Mouse (Mus musculus) v-Abl transformed pro-B cells (cell line): ENCODE measurements around the gene Vmn1r191.
"Not testable (repeated sequence)": the region's sequence is repeated elsewhere in the genome, so short reads cannot be mapped to it uniquely, and the experiment has no call there.

ENCODE experiments used
- in situ Hi-C, 2 experiments: fragments of 400-800 bp; cut with MboI; formaldehyde crosslinking; loops; one replicate each; pipeline ENCODE4 v1.15.1; 2025; ENCODE audit not compliant: unreplicated experiment in 2 of 2

The Vmn1r191 gene

DNA sequence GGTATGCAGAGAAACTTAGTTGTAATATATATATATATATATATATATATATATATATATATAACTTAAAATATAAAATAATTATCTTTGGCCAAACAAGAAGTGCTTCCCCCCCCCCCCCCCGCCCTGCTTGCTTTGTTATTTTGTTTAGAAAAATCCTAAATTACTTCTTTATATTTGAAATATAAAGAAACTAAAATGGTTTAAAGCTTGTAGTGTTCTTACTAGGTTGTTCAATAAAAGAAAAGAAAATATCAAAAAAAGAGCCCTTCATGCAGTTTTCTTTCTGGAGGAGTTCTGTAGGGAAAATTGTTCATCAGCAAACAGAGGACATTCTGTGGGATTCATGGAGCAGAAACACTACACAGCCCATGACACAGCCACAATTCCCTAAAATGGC is at the start of gene Vmn1r191:
Vmn1r191 (minus strand) TSS at position 101 of the 400 bp plus-strand sequence.
- in situ Hi-C loops: no loop called here

- in situ Hi-C loops: not testable (repeated sequence)
Observed at GRCm38 (mm10) chr13:22223060-22223459, 39.3 kb upstream of the Vmn1r191 start, which contains the start of gene Vmn1r193. Vmn1r193 (minus strand) TSS chr13:22223160.

DNA sequence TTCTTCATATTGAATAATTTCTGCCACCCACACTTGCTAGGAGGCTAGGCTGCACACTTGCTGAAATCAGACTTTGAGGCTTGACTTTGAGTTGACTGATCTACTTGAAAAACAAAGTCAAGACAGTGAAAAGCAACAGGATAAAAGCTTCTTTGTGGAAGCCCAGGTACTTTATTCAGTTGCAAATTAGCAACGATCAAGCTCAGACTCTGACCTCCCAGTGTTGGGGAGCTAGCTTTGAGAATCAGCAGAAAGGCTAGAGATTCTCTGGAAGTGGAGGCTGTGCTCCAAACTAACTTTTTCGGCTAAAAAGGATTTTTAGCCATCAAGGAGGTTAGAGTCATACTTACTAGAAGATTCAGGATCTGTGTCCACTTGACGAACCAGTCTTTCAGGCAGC is 9.0 kb upstream of the Vmn1r191 start:
- in situ Hi-C loops: not testable (repeated sequence)

DNA sequence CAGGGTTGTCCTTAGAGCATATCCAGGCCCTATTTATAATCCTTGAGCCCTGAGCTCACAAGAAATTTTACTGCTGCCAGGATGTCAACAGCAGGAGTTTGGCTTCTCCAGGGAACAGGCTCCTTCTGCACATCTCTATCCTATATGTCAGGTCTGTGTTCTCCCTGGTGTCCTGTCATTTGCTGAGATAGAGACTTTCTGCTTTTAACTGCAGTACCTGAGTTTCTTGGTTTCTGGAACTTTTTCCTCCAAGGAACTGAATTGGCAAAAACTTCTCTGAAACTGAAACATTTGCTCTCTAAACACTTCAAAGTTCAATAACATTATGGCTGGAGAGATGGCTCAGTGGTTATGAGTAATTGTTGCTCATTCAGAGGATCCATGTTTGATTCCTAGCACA is 7.3 kb upstream of the Vmn1r191 start, which contains the start of gene Vmn1r192:
Vmn1r192 (minus strand) TSS at position 101 of the 400 bp plus-strand sequence.
- in situ Hi-C loops: no loop called here

- in situ Hi-C loops: no loop called here
Observed at GRCm38 (mm10) chr13:22190385-22190784, 6.6 kb upstream of the Vmn1r191 start.

DNA sequence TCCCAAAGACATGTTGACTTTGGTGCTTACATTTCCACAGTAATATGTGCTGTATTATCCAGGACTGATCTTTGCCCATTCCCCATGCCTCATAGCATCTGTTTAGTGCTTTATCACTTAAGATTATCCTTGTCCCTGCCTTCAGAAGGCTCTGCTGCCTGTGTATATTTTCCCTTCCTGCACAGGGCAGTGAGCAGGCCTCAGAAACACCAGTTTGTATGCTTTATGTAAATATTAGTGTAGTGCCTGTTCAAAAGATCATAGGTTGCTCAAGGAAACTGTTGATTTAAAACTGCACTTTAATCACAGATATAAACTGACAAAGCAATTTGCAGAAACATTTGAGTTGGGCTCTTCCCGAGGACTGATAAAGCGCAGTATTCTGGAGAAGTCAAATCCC is 5.5 kb upstream of the Vmn1r191 start:
- in situ Hi-C loops: no loop called here

DNA sequence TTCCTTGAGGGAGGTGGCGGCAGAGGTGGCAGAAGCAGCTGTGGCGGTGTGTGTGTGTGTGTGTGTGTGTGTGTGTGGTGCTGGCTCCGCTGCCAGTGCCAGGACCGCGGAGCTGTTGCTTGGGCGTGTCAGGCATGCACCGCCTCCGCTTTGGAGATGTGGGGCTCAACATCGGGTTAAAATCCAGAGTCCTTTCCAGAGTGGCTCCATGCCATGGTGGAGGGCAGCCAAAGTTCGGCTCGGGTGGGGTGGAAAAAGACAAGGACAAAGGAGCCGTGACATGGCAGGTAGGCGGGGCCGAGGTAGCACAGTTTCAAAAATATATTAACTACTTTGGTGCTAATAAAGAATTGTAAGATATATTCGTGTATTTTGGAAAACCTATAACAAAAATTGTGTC is 15.4 kb downstream of the Vmn1r191 start:
- in situ Hi-C loops: no loop called here

DNA sequence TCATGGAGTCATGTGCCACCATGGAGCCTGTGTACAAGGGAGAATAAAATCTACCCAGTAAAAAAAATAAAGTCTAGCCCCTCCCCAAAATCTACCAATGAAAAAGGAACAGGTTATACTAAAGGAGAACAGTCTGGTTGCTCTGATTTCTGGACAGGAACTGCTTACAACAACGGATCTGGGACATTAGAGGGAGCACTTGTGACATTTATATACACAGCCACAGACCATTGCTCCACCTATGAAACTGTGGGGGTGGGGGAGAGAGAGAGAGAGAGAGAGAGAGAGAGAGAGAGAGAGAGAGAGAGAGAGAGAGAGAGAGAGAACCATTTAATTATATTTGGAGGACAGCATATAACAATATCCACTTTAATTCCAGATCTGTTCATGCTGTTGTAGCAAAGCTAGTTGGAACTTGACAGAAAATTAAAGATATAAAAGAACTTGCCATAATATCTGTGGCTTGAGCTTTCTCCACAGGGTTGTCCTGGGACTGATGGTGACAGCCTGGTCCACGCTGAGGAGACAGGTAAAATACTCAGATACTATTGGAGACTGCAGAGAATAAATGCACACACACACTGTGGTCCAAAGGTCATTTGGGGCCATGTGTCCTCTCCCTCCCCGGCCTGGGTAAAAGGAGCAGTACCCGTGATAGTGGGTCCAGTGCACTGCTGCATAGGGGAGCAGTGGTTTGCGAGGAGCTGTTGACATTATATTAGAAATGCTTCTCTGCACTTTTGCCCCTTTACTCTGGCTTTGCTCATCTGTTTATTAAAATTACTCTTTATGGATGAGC is 47.1 kb downstream of the Vmn1r191 start:
- in situ Hi-C loops: not testable (repeated sequence)
